Mouse (Mus musculus): ENCODE data around the gene Hfm1.

DNA sequence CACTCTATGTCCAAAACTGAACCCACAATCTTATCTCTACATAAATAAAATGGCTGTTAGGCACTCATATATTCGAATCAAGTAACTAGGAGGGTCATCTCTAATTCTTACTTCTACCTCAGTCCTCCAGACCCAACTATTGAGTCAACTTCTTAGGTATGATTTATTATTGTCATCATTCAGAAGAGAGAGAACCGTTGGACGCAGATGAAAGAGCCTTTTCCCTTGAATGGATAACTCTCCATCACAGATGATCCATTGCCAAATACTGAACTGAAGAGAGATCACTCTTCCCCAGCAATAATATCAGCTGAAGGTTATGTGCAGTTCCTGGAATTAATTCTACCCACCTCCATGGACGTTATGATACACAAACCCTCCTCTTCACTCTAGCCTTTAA is 20.2 kb upstream of the Hfm1 start:
- TF ChIP-seq POLR2A (IDR thresholded peaks at IDR 0.05; ENCODE audit: borderline replicate concordance, insufficient read depth, low read length) (no peak), CTCF (IDR thresholded peaks at IDR 0.05; ENCODE audit: borderline replicate concordance, insufficient read depth, low read depth, low read length) (no peak)
